Mouse (Mus musculus): ENCODE measurements at regions not wholly inside any gene's neighbourhood (a gene's known extent, or its start where the extent isn't known, plus 50 kb on each side); places are given as distances from the start of the nearest gene placed in this dataset.

DNA sequence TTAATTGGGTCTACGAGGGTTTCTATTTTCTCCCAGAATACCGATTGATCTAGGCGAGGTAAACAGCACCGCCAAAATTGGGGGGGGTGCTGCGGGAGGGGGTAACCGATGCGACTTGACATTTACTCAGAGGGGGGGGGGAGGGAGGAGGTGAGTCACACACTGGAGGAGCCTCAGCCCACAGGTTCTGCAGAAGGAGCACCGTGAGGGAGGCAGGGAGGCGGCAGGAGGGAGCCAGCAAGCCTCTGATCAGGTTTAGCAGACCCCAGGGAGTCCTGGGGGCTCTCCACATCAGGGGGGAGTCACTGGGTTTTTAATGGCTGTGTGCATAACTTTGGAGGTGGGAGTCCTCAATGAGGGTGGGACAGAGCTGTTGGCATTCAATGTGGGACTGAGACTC, 51.3 kb upstream of the Ier5l start:
- DNase-seq (ENCODE audit: low spot score): no peak

DNA sequence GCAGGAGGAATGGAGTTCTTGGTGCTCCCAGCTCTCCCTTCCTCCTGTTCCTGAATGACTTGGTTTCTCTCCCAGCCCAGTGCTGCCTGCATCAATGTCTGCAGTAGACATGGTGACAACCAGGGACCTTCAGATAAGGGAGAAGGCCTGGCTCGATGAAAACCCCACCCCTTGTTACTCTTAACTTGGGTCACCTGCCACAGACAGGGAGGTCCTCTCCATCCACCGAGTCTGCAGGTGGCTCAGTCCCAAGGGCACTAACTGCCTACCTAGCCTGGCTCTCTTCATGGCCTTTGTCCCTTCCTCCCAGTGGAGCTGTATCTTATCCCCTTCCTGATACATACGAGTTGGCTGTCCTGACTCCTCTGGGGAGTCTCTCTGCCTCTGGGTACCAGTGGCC, 51.8 kb upstream of the Ier5l start:
- no peak for DNase-seq (ENCODE audit: low spot score)

DNA sequence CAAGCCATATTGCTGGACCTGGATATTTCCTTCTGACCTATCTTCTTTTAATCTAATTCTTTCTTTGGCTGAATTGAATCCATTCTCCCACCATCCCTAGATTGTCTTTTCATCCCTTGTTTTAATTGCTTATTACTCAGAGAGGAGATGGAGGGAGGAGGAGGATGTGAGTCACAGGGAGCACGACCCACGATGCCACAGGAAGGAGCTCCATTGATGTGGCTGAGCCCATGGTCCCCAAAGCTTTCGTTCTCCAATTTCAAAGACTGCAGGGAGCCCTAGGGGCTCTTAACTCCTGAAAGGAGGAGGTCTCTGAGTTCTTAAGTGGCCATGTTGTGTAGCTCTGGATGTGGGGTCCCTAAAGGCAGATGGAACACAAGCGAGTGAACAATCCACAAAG, 53.5 kb upstream of the Ier5l start:
- peak; percentile 62 for DNase-seq (ENCODE audit: low spot score)

DNA sequence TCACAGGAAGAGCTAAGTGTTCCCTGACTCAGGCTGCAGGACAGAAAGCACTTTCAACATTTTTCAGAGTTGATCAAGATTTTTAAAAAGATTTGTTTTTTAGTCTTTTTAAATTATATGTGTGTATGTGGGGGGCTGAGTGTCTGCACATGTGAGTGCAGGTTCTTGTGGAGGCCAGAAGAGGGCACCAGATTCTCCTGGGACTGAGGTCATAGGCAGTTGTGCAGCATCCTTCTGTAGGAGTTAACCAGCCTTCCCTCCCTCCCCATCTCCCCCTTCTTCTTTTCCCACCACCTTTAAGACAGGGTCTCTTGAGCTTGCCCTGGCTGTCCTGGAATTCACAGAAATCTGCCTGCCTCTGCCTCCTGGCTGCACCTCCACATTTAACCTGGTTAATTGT, 58.9 kb upstream of the Ier5l start:
- DNase-seq (ENCODE audit: low spot score): no peak

DNA sequence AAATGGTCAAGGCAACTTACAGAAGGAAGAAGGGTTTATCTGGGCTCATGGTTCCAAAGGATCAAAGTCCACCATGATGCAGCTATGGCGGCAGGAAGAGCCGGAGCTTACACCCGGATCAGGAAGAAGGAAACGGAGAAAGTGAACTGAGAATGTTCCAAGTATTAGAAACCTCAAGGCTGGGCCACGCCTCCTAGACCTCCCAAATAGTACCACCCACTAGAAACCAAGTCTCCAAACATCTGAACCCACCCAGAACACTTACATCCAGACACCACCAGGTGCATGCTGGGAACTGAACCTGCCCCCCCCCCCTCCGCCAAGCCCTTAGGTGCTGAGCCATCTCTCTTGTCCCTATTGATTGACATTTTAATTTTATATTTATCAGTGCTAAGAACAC, 59.3 kb upstream of the Ier5l start:
- no peak for DNase-seq (ENCODE audit: low spot score)

DNA sequence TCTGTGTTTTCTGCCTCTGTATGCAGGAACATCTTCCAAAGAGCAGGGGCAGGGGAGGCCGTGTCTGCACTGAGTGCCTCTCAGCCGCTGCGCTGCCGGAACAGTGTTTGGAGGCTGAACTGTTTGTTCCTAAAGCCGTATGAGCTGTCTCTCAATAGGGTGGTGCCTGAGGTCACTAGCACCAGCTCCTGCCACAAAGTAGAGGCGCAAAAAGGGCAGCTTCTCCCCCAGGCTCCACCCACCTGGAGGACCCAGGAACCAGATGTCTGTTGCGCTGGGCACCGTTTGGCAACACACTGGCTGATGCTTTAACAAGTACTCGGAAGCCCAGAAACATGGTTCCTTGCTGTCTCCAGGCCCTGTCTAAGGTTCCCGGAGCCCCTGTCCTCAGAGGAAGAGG, 60.4 kb upstream of the Cstad start:
- peak; percentile 17 for DNase-seq (ENCODE audit: low spot score)

DNA sequence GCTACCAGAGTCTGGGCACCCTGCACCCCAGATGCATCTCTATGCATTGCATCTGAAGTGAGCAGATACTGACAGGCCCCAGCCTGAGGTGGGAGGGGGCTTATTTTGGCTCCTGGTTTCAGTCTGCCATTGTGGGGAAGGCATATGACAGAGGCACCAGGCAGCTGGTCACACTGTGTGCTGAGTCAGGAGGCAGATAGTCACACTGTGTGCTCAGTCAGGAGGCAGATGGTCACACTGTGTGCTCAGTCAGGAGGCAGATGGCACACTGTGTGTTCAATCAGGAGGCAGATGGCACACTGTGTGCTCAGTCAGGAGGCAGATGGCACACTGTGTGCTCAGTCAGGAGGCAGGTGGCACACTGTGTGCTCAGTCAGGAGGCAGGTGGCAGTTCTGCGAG, 55.5 kb upstream of the Cstad start:
- no peak for DNase-seq (ENCODE audit: low spot score)

DNA sequence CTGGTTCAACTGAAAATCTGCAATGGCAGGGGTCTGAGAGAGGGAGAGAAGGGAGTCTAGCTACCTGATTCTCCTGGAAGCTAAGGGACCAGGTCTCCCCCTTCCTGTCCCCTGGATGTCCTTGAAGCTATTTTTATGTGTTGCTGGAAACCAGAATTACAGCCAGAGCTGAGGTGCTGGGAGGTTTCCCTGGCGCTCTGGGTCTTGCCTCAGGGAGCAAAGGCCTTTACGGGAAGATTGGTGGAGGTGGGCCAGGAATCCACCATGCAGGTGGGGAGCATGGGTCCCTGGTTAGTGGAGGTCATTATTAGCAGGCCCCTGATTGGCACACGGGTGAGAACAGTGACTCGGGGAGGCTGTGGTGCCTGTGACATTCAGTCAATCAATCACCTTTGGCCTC, 53.3 kb upstream of the Cstad start:
- no peak for DNase-seq (ENCODE audit: low spot score)

DNA sequence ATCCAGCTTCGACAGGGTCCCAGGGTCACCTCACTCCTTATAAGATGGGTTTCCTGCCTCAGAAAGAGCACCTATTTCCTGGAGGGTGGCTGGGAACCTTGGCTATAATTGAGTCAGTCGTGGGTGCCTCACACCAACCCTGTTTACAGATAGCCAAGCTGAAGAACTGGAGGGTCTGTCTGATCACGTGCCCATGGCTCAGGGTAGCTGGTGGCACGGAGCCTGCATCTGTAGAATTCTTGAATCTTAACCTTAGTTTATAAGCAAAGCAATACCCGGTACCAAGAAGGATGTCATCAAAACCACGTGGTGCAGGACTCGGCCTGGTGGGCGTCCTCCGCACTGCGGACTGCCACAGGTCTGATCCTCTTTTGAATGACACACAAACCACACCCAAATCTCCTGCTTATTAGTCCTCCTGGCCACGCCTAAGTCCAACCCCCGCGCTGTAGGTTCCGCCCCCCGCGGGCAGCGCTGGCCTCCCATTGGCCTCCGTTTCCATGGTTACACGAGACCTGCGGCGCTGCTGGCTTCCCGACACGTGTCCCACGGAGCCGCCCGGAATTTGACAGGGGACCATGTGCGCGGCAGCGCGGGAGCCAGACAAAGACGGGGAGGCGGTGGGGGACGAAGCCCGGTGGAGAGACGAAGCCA, 49.9 kb upstream of the Cstad start:
- peak; percentile 66 for DNase-seq (ENCODE audit: low spot score)

Measured in T-cell, adult 2 months (primary cell).